Mouse (Mus musculus): ENCODE results near the gene Usp53. TPM values are rescaled to one million over a fixed set of nuclear protein-coding genes. Genes with fewer than 3 reads are reported as not detected.
A peak's percentile ranks its signal among the peaks of the same experiment; 100 is the strongest.

Usp53 gene
- polyA plus RNA-seq, 1 experiment from 2014 or later: 10.9 TPM

- Histone ChIP-seq H3K36me3 (ENCODE audit: control insufficient read depth, insufficient read depth, low read length) (no peaks in the 10 kb centered on the region), H3K27ac (ENCODE audit: low read depth, low read length) (no peak overlapping the region), H3K9ac (ENCODE audit: low read depth, low read length) (no peak overlapping the region), H3K27me3 (ENCODE audit: control insufficient read depth, insufficient read depth, low read length) (no peaks in the 10 kb centered on the region), H3K4me2 (replicated peaks; ENCODE audit: low read depth, low read length) (no peak overlapping the region), H3K4me3 (ENCODE audit: low read depth, low read length) (no peak overlapping the region), H3K9me3 (ENCODE audit: control insufficient read depth, low read length) (no peaks in the 10 kb centered on the region), H3K4me1 (replicated peaks; ENCODE audit: control insufficient read depth, insufficient read depth, low read length) (no peaks in the 10 kb centered on the region)
- 80% methylated on average over 5 of the region's 5 CpGs for WGBS
- DNase-seq (ENCODE audit: low spot score): no peak
- ATAC-seq (ENCODE audit: low FRiP score): no peak
These were observed 68.8 kb downstream of the Usp53 start for GRCm38 (mm10) chr3:122915493-122915892.

DNA sequence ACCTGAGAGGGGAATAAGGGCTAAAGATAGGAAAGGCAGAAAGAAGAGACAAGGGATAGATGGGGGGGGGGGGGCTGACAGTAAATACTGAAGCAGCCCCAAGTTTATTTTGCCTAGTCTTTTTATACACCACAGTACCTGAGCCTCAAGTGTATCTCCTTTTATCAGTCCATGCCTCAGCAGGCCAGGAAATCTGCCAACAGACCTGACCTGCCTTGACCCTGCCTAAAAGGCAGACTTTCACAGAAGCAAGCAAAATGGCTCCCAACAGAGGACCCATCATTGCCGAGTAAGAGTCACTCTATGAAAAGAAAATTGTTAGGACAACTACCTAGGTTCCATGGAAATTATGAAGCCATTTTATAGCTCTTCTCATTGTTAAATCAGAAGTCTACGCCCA lies 76.5 kb downstream of the Usp53 start:
- Histone ChIP-seq H3K27ac (ENCODE audit: low read depth, low read length) (no peak overlapping the region), H3K9ac (ENCODE audit: low read depth, low read length) (no peak overlapping the region), H3K27me3 (ENCODE audit: control insufficient read depth, insufficient read depth, low read length) (no peaks in the 10 kb centered on the region), H3K4me3 (ENCODE audit: low read depth, low read length) (no peak overlapping the region), H3K9me3 (ENCODE audit: control insufficient read depth, low read length) (no peaks in the 10 kb centered on the region), H3K4me1 (replicated peaks; ENCODE audit: control insufficient read depth, insufficient read depth, low read length) (no peaks in the 10 kb centered on the region), H3K36me3 (ENCODE audit: control insufficient read depth, insufficient read depth, low read length) (no peaks in the 10 kb centered on the region), H3K4me2 (replicated peaks; ENCODE audit: low read depth, low read length) (no peak overlapping the region)
- no peak for DNase-seq (ENCODE audit: low spot score)
- ATAC-seq (ENCODE audit: low FRiP score): no peak
- 85% methylated on average over 2 of the region's 2 CpGs for WGBS

DNA sequence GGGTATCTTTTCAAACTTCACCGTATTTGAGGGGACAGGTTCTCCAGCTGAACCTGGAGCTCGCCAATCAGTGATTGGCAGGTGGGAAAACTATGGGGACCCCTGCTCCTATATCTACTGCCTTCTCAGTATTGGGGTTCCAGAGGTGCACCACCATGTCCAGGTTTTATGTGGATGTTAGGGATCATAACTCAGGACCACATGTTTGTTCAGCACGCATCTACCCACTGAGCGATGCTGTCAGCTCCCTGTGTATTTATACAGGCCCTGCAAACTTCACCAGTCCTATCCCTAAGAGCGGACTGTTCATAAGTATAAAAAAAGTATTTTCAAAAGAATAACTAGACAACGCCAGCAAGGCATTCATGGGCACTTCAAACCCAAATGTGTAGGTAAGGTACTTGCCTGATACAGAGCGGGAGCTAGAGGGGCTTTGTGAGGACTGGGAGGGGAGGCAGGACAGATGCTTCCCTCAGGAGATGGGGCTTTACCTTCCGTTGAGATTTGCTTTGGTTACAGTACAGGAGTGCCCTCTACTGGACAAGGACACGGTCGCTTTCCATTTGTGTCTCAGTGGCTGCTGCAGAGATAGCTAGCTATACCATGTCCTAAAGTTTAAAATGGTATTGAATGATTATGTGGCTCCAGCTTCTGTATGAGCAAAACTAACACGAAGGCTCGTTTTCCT lies 80.4 kb downstream of the Usp53 start:
- Histone ChIP-seq H3K9ac (ENCODE audit: low read depth, low read length) (no peak overlapping the region), H3K4me2 (replicated peaks; ENCODE audit: low read depth, low read length) (no peak overlapping the region), H3K27me3 (ENCODE audit: control insufficient read depth, insufficient read depth, low read length) (no peaks in the 10 kb centered on the region), H3K9me3 (ENCODE audit: control insufficient read depth, low read length) (no peaks in the 10 kb centered on the region), H3K4me1 (replicated peaks; ENCODE audit: control insufficient read depth, insufficient read depth, low read length) (no peaks in the 10 kb centered on the region), H3K27ac (ENCODE audit: low read depth, low read length) (no peak overlapping the region), H3K36me3 (ENCODE audit: control insufficient read depth, insufficient read depth, low read length) (no peaks in the 10 kb centered on the region), H3K4me3 (ENCODE audit: low read depth, low read length) (no peak overlapping the region)
- ATAC-seq (ENCODE audit: low FRiP score) (peak; percentile 59; the same call in 1 of the 2 replicates), DNase-seq (ENCODE audit: low spot score) (peak; percentile 73)
- 46% methylated on average over 12 of the region's 12 CpGs for WGBS

- Histone ChIP-seq H3K27ac (ENCODE audit: low read depth, low read length) (no peak overlapping the region), H3K4me1 (replicated peaks; ENCODE audit: control insufficient read depth, insufficient read depth, low read length) (no peaks in the 10 kb centered on the region), H3K27me3 (ENCODE audit: control insufficient read depth, insufficient read depth, low read length) (no peaks in the 10 kb centered on the region), H3K4me2 (replicated peaks; ENCODE audit: low read depth, low read length) (no peak overlapping the region), H3K9me3 (ENCODE audit: control insufficient read depth, low read length) (no peaks in the 10 kb centered on the region), H3K4me3 (ENCODE audit: low read depth, low read length) (no peak overlapping the region), H3K36me3 (ENCODE audit: control insufficient read depth, insufficient read depth, low read length) (no peaks in the 10 kb centered on the region), H3K9ac (ENCODE audit: low read depth, low read length) (no peak overlapping the region)
- ATAC-seq (ENCODE audit: low FRiP score) (0 out of 2 replicates have a peak, but pooled peaks have one; percentile 22), DNase-seq (ENCODE audit: low spot score) (no peak)
- WGBS: 62% methylated on average over 6 of the region's 6 CpGs
These were observed 86.1 kb downstream of the Usp53 start for GRCm38 (mm10) chr3:122898254-122898653.

DNA sequence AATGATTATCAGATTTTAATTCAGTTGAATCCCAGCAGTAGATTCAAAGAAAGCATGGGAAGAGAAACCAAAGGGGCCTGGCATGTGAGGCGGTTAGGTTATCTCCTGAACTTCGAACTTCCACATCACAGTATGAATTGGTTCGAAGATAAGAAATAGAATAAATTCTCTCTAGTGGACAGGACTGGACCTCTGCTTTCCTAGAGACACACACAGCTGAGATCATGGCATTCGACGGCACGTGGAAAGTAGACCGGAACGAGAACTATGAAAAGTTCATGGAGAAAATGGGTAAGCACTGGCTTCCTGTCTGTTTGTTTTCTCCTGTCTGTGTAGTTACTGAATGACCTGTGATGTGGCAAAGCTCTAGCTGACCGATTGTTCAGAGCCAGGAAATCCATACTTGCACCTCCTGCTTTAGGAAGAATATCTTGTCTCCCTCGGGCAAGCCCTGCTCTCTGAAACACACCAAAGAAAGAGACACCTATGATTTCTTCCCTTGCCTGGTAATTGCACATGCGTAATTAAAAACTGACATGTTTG lies 89.0 kb downstream of the Usp53 start:
- H3K9ac ChIP-seq (ENCODE audit: low read depth, low read length): no peak overlapping the region
- no peak overlapping the region for H3K4me2 ChIP-seq (replicated peaks; ENCODE audit: low read depth, low read length)
- H3K9me3 ChIP-seq (ENCODE audit: control insufficient read depth, low read length): no peaks in the 10 kb centered on the region
- no peak overlapping the region for H3K27ac ChIP-seq (ENCODE audit: low read depth, low read length)
- no peak for ATAC-seq (ENCODE audit: low FRiP score)
- H3K27me3 ChIP-seq (ENCODE audit: control insufficient read depth, insufficient read depth, low read length): no peaks in the 10 kb centered on the region
- H3K36me3 ChIP-seq (ENCODE audit: control insufficient read depth, insufficient read depth, low read length): no peaks in the 10 kb centered on the region
- 86% methylated on average over 11 of the region's 11 CpGs for WGBS
- no peak overlapping the region for H3K4me3 ChIP-seq (ENCODE audit: low read depth, low read length)
- no peak for DNase-seq (ENCODE audit: low spot score)
- H3K4me1 ChIP-seq (replicated peaks; ENCODE audit: control insufficient read depth, insufficient read depth, low read length): no peaks in the 10 kb centered on the region

DNA sequence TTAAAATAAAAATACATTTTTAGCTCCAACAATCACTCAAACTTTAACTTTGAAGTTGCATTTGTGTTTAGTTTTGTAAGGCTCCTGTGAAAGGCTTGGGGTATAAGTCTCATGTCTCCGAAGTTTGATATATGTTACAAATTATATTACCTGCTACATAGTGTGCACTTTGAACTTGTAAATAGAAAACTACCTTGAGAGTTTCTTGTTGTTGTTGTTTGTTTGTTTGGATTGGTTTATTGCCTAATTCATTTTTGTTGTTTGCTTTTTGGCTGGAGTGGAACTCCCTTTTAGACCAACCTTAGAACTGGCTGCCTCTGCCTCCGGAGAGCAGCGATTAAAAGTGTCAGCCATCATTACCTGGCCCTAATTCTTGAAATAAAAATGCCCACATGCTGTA lies 89.5 kb downstream of the Usp53 start, which contains the start of gene Fabp2:
Fabp2 (plus strand) TSS at position 301 of the 400 bp plus-strand sequence.
- Histone ChIP-seq H3K9me3 (ENCODE audit: control insufficient read depth, low read length) (no peaks in the 10 kb centered on the region), H3K9ac (ENCODE audit: low read depth, low read length) (no peak within 1 kb of the TSS), H3K4me3 (ENCODE audit: low read depth, low read length) (no peak within 1 kb of the TSS), H3K27me3 (ENCODE audit: control insufficient read depth, insufficient read depth, low read length) (no peaks in the 10 kb centered on the region), H3K4me1 (replicated peaks; ENCODE audit: control insufficient read depth, insufficient read depth, low read length) (no peaks in the 10 kb centered on the region), H3K4me2 (replicated peaks; ENCODE audit: low read depth, low read length) (no peak within 1 kb of the TSS), H3K36me3 (ENCODE audit: control insufficient read depth, insufficient read depth, low read length) (no peaks in the 10 kb centered on the region), H3K27ac (ENCODE audit: low read depth, low read length) (no peak within 1 kb of the TSS)
- DNase-seq (ENCODE audit: low spot score) (no peak), ATAC-seq (ENCODE audit: low FRiP score) (no peak)
- 92% methylated on average over 3 of the region's 3 CpGs for whole genome bisulfite sequencing

GRCm38 (mm10) chr3:122888371-122888819 lies 95.9 kb downstream of the Usp53 start:
- Histone ChIP-seq H3K4me2 (replicated peaks; ENCODE audit: low read depth, low read length) (no peak overlapping the region), H3K4me1 (replicated peaks; ENCODE audit: control insufficient read depth, insufficient read depth, low read length) (no peaks in the 10 kb centered on the region), H3K9ac (ENCODE audit: low read depth, low read length) (no peak overlapping the region), H3K4me3 (ENCODE audit: low read depth, low read length) (no peak overlapping the region), H3K27me3 (ENCODE audit: control insufficient read depth, insufficient read depth, low read length) (no peaks in the 10 kb centered on the region), H3K36me3 (ENCODE audit: control insufficient read depth, insufficient read depth, low read length) (no peaks in the 10 kb centered on the region), H3K27ac (ENCODE audit: low read depth, low read length) (no peak overlapping the region), H3K9me3 (ENCODE audit: control insufficient read depth, low read length) (no peaks in the 10 kb centered on the region)
- no peak for ATAC-seq (ENCODE audit: low FRiP score)
- no peak for DNase-seq (ENCODE audit: low spot score)
- WGBS: 92% methylated on average over 5 of the region's 5 CpGs

- H3K9me3 ChIP-seq (ENCODE audit: control insufficient read depth, low read length): no peaks in the 10 kb centered on the region
- no peak for DNase-seq (ENCODE audit: low spot score)
These were observed 96.6 kb downstream of the Usp53 start for GRCm38 (mm10) chr3:122887505-122888301.

More at GRCm38 (mm10) chr3:122887505-122888301, 96.6 kb downstream of the Usp53 start:
- no peak overlapping the region for H3K27ac ChIP-seq (ENCODE audit: low read depth, low read length)
- H3K4me2 ChIP-seq (replicated peaks; ENCODE audit: low read depth, low read length): no peak overlapping the region
- no peak overlapping the region for H3K9ac ChIP-seq (ENCODE audit: low read depth, low read length)
- ATAC-seq (ENCODE audit: low FRiP score): no peak
- H3K4me3 ChIP-seq (ENCODE audit: low read depth, low read length): no peak overlapping the region
- H3K27me3 ChIP-seq (ENCODE audit: control insufficient read depth, insufficient read depth, low read length): no peaks in the 10 kb centered on the region
- H3K4me1 ChIP-seq (replicated peaks; ENCODE audit: control insufficient read depth, insufficient read depth, low read length): no peaks in the 10 kb centered on the region
- H3K36me3 ChIP-seq (ENCODE audit: control insufficient read depth, insufficient read depth, low read length): no peaks in the 10 kb centered on the region
- WGBS: 84% methylated on average over 4 of the region's 4 CpGs

Data from hindbrain, embryonic 11.5 days (tissue).